Mouse (Mus musculus) C2C12 (cell line): Measurements from ENCODE around the gene Mrps36. TPM values are rescaled to one million over a fixed set of nuclear protein-coding genes. Genes with fewer than 3 reads are reported as not detected.

Experiments used
- H3K27me3 ChIP-seq: one replicate; pipeline ENCODE4 v1.6.1; 2011; ENCODE audit not compliant: control insufficient read depth, insufficient read depth, insufficient read length
- H3K36me3 ChIP-seq: one replicate; pipeline ENCODE4 v1.6.1; 2011; ENCODE audit not compliant: control insufficient read depth, insufficient read depth
- H3K4me3 ChIP-seq: one replicate; pipeline ENCODE4 v1.5.1; 2011; ENCODE audit warnings: mild to moderate bottlenecking, control low read depth; ENCODE audit not compliant: poor library complexity, insufficient read depth, severe bottlenecking
- H3K79me2 ChIP-seq: one replicate; pipeline ENCODE4 v1.6.1; 2011; ENCODE audit not compliant: control insufficient read depth, insufficient read depth
- H3K79me3 ChIP-seq: one replicate; pipeline ENCODE4 v1.6.1; 2011; ENCODE audit warnings: low read depth, control low read depth
- H3ac ChIP-seq: one replicate; pipeline ENCODE3; 2011; ENCODE audit warnings: low read depth; ENCODE audit not compliant: control insufficient read depth, insufficient read length
- CEBPB ChIP-seq: IDR thresholded peaks from one replicate; pipeline ENCODE4 v1.6.1; 2011; ENCODE audit warnings: low read depth, mild to moderate bottlenecking, control low read depth, moderate library complexity
- CTCF ChIP-seq: IDR thresholded peaks from one replicate; pipeline ENCODE4 v1.5.1; 2011; ENCODE audit not compliant: control insufficient read depth, insufficient read depth, insufficient read length
- FOSL1 ChIP-seq: IDR thresholded peaks from one replicate; pipeline ENCODE4 v1.8.0; 2011; ENCODE audit warnings: mild to moderate bottlenecking, low read length; ENCODE audit not compliant: poor library complexity, insufficient read depth, severe bottlenecking
- MAX ChIP-seq: IDR thresholded peaks from one replicate; pipeline ENCODE4 v1.6.1; 2011; ENCODE audit warnings: mild to moderate bottlenecking, control low read depth
- MYOD1 ChIP-seq: IDR thresholded peaks from one replicate; pipeline ENCODE4 v1.6.1; 2011; ENCODE audit warnings: low read depth; ENCODE audit not compliant: control insufficient read depth, insufficient read length
- MYOG ChIP-seq: IDR thresholded peaks from one replicate; pipeline ENCODE4 v1.6.1; 2011; ENCODE audit not compliant: control insufficient read depth, insufficient read length; ENCODE audit errors: extremely low read depth
- USF1 ChIP-seq: IDR thresholded peaks from one replicate; pipeline ENCODE4 v1.6.1; 2011; ENCODE audit warnings: low read depth, mild to moderate bottlenecking, control low read depth, moderate library complexity
- polyA plus RNA-seq: library from polyadenylated mRNA; unstranded; fragments of >200 nt; fragmentation: generic; extraction: Trizol; gene quantifications from one replicate; pipeline ENCODE4 v1.2.1, GENCODE M21; 2012; ENCODE audit warnings: missing spikeins

Gene Mrps36
- polyA plus RNA-seq, 1 experiment = 120 TPM

DNA sequence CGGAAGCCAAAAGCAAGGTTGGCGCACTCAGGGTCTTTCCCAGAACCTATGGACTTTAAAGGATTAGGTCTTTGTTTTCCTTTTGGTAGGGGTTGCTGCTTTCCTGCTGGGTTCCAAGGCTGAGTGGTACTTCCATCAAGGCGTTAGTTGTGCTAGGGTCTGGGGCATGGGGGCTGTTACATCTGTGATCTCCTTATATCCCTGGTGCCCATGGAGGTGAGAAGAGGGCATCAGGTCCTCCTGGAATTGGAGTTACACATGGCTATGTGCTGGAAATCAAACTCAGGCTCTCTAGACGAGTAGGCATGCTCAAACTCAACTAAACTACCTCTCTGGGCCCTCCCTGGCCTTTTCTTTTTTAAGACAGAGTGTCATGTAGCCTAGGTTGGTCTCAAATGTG lies 9.7 kb upstream of the Mrps36 start:
- H3ac ChIP-seq = no peak overlapping the region
- H3K36me3 ChIP-seq = no peaks in the 10 kb centered on the region
- TF ChIP-seq USF1 = no peak
- TF ChIP-seq CEBPB = no peak
- no peak for TF ChIP-seq MYOG
- TF ChIP-seq CTCF = no peak
- TF ChIP-seq FOSL1 = no peak
- TF ChIP-seq MYOD1 = no peak
- TF ChIP-seq MAX = no peak
- no peak overlapping the region for H3K4me3 ChIP-seq
- H3K79me3 ChIP-seq = no peaks in the 10 kb centered on the region
- H3K27me3 ChIP-seq = no peaks in the 10 kb centered on the region
- no peaks in the 10 kb centered on the region for H3K79me2 ChIP-seq

DNA sequence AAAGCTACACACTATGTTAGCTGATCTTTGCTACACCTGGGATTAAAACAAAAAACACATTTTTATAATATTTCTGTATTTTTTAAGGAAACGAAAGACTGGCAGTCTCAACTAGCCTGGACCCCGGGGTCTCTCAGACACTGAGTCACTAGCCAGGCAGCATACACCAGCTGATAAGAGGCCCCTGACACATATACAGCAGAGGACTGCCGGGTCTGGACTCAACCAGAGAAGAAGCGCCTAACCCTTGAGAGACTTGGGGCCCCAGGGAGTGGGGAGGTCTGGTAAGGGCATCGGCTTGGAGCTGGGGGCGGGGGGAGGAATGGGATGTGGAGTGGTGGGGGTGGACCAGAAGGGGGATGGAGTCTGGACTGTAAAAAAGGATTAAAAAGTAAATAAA lies 8.6 kb upstream of the Mrps36 start:
- Histone ChIP-seq H3K79me3 (no peaks in the 10 kb centered on the region), H3K27me3 (no peaks in the 10 kb centered on the region), H3K79me2 (no peaks in the 10 kb centered on the region), H3K4me3 (no peak overlapping the region), H3K36me3 (no peaks in the 10 kb centered on the region), H3ac (no peak overlapping the region)
- TF ChIP-seq MYOG (no peak), FOSL1 (no peak), CEBPB (no peak), MAX (no peak), MYOD1 (no peak), CTCF (no peak), USF1 (no peak)

DNA sequence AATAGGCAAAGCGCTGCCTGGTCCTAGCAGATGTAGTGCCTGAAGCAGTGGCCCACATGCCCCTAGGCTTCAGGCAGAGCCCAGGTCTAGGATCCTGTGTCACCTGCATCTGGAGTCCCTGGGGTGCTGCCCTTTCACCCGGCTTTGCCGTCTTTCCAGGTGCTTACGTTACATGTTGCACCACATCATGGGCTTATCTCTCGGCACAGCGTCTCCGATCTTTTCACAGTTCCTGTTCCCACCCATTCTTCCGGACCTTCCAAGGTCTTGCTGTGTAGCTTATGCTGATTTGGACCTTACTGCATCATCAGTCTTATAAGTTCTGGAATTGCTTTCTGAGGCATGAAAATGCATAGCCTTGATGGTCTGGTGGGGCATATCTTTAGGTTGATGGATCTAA lies 8.1 kb upstream of the Mrps36 start:
- TF ChIP-seq USF1 = no peak
- no peak for TF ChIP-seq MYOG
- TF ChIP-seq FOSL1 = no peak
- no peak for TF ChIP-seq CEBPB
- TF ChIP-seq CTCF = no peak
- no peak for TF ChIP-seq MYOD1
- TF ChIP-seq MAX = no peak
- Histone ChIP-seq H3K79me2 (no peaks in the 10 kb centered on the region), H3K36me3 (no peaks in the 10 kb centered on the region), H3K27me3 (no peaks in the 10 kb centered on the region), H3K79me3 (no peaks in the 10 kb centered on the region), H3ac (no peak overlapping the region), H3K4me3 (no peak overlapping the region)

DNA sequence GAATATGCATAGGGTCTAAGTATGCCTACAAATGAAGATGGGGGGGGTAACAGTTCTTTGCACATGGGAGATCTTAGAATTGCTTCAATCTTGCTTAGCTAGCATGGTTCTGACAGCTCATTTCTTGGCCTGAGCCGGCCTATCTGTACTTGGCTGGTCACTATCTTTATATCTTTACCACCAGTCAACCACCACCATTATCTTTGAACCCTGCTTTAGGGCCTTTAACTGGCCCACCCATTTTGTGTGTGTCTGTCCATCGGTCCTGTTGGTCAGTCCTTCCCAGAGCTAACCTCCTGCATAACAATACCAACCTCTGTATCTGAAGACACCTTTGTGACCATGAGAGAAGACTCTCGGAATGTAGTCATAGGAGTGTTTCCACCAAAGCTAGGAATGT lies 6.9 kb upstream of the Mrps36 start:
- Histone ChIP-seq H3ac (no peak overlapping the region), H3K36me3 (no peaks in the 10 kb centered on the region), H3K79me3 (no peaks in the 10 kb centered on the region), H3K27me3 (no peaks in the 10 kb centered on the region), H3K79me2 (no peaks in the 10 kb centered on the region), H3K4me3 (no peak overlapping the region)
- TF ChIP-seq MYOD1 (no peak), MAX (no peak), MYOG (no peak), CTCF (no peak), FOSL1 (no peak), CEBPB (no peak), USF1 (no peak)

DNA sequence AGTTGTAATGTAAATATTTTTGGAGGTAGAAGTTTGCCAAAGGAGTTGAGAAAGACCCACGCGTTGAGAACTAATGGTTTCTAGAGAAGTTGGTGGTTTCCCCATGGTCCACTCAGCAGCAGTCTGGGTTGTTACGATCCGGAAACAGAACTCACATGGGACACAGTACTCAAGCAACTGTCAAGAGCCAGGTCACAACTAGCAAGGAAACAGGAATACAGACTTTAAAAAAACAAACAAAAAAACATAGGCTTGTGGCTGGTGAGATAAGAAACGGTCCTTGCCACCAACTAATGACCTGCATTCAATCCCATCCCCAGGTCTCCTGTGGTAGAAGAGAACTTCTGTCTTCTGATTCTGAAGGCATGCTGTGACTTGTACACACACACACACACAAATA lies 6.3 kb upstream of the Mrps36 start:
- no peak for TF ChIP-seq USF1
- no peaks in the 10 kb centered on the region for H3K79me3 ChIP-seq
- H3ac ChIP-seq = no peak overlapping the region
- H3K79me2 ChIP-seq = no peaks in the 10 kb centered on the region
- no peaks in the 10 kb centered on the region for H3K27me3 ChIP-seq
- no peak overlapping the region for H3K4me3 ChIP-seq
- no peaks in the 10 kb centered on the region for H3K36me3 ChIP-seq

DNA sequence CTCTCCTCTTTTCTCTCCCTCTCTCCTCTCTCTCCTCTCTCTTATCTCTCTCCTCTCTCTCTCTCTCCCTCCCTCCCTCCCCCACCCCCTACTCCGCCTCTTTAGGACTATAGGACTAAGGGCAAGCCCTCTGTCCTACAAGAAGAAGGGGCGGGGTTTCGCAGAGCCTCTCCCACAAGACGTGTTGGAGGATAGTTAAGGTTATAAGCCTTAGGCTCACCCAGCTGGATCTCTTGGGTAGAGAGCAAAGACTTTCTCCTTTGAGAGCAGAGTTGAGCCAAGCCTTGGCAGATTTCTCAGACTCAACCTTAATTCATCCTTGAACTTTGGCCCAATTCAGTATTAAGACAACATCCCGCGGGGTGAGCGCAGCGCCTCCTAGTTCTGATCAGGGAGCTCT lies 4.2 kb upstream of the Mrps36 start:
- Histone ChIP-seq H3K79me3 (no peaks in the 10 kb centered on the region), H3K36me3 (no peaks in the 10 kb centered on the region), H3K79me2 (peaks cover 3% of the 10 kb centered on the region), H3ac (no peak overlapping the region), H3K27me3 (no peaks in the 10 kb centered on the region), H3K4me3 (no peak overlapping the region)
- TF ChIP-seq CTCF = no peak
- TF ChIP-seq MYOG = no peak
- no peak for TF ChIP-seq CEBPB
- TF ChIP-seq MAX = no peak
- no peak for TF ChIP-seq MYOD1
- no peak for TF ChIP-seq USF1
- no peak for TF ChIP-seq FOSL1
